21 mouse cellular contexts compared by ENCODE assay signal in genomic region chr3:123205485-123205884, GRCm38 (mm10). TPM values are rescaled to one million over a fixed set of nuclear protein-coding genes. Genes with fewer than 3 reads are reported as not detected.
DNase-seq lines count a peak whose midpoint lies in the region; ATAC-seq and TF ChIP-seq lines count a peak whose summit lies in the region.
"Had no signal": no experiment of that assay in that cellular context is flagged by ENCODE, and none has a peak within 500 bp of the region (broad histone marks: within the 10 kb centered on the region; RNA-seq: fewer than 3 reads in every experiment).

No protein-coding gene starts in this region.

- no peak overlapping the region for H3K9ac ChIP-seq in embryonic facial prominence, embryonic 12.5 days
- H3K9ac ChIP-seq in heart, embryonic 15.5 days = no peak overlapping the region
- peak overlapping the region; percentile 9; the same call in 1 of the 2 replicates for H3K9ac ChIP-seq in intestine, embryonic 16.5 days (ENCODE audit: low read depth, low read length)
- H3K9ac ChIP-seq: hindbrain, embryonic 12.5 days; neural tube, embryonic 12.5 days had no signal

- 85% methylated on average over 7 of the region's 7 CpGs for WGBS in embryonic facial prominence, embryonic 12.5 days
- WGBS in embryonic facial prominence, embryonic 10.5 days = 86% methylated on average over 7 of the region's 7 CpGs
- WGBS in heart, embryonic 15.5 days = 73% methylated on average over 7 of the region's 7 CpGs
- WGBS in intestine, embryonic 16.5 days = 60% methylated on average over 7 of the region's 7 CpGs

- ATAC-seq in embryonic facial prominence, embryonic 12.5 days (ENCODE audit: insufficient number of reproducible peaks, insufficient read depth, low FRiP score, low TSS enrichment) = no peak
- ATAC-seq in heart, embryonic 15.5 days (replicated peaks; ENCODE audit: insufficient number of reproducible peaks, insufficient read depth, low FRiP score, low read depth) = no peak
- no peak for ATAC-seq in intestine, embryonic 16.5 days
- ATAC-seq: inflammation-experienced regulatory T-cells, adult 6 months had no signal

- H3K4me2 ChIP-seq in embryonic facial prominence, embryonic 12.5 days (replicated peaks) = no peak overlapping the region
- no peak overlapping the region for H3K4me2 ChIP-seq in heart, embryonic 15.5 days
- H3K4me2 ChIP-seq in intestine, embryonic 16.5 days (ENCODE audit: low read depth, low read length) = peak overlapping the region; percentile 32; the same call in 1 of the 2 replicates
- H3K4me2 ChIP-seq: hindbrain, embryonic 12.5 days; liver, embryonic 11.5 days; neural tube, embryonic 12.5 days had no signal

- no peak overlapping the region for H3K4me3 ChIP-seq in embryonic facial prominence, embryonic 12.5 days
- no peak overlapping the region for H3K4me3 ChIP-seq in embryonic facial prominence, embryonic 10.5 days
- H3K4me3 ChIP-seq in heart, embryonic 15.5 days = no peak overlapping the region
- no peak overlapping the region for H3K4me3 ChIP-seq in C2C12 (ENCODE audit: insufficient read depth, poor library complexity, severe bottlenecking)
- H3K4me3 ChIP-seq in intestine, embryonic 16.5 days (ENCODE audit: low read length) = no peak overlapping the region
- H3K4me3 ChIP-seq: hindbrain, embryonic 12.5 days; left cerebral cortex, adult 2 months; limb, embryonic 10.5 days; neural tube, embryonic 12.5 days had no signal

- H3K36me3 ChIP-seq in embryonic facial prominence, embryonic 12.5 days = no peaks in the 10 kb centered on the region
- no peaks in the 10 kb centered on the region for H3K36me3 ChIP-seq in embryonic facial prominence, embryonic 10.5 days (replicated peaks)
- no peaks in the 10 kb centered on the region for H3K36me3 ChIP-seq in heart, embryonic 15.5 days
- no peaks in the 10 kb centered on the region for H3K36me3 ChIP-seq in C2C12 (ENCODE audit: control insufficient read depth, insufficient read depth)
- no peaks in the 10 kb centered on the region for H3K36me3 ChIP-seq in intestine, embryonic 16.5 days (ENCODE audit: control insufficient read depth, insufficient read depth, low read length)
- H3K36me3 ChIP-seq: hindbrain, embryonic 12.5 days; limb, embryonic 10.5 days; neural tube, embryonic 12.5 days had no signal

- peak overlapping the region; percentile 30; the same call in 1 of the 2 replicates for H3K27ac ChIP-seq in embryonic facial prominence, embryonic 12.5 days
- H3K27ac ChIP-seq in embryonic facial prominence, embryonic 10.5 days (replicated peaks) = no peak overlapping the region
- H3K27ac ChIP-seq in heart, embryonic 15.5 days = peak overlapping the region; percentile 67
- peak overlapping the region; percentile 86 for H3K27ac ChIP-seq in intestine, embryonic 16.5 days (ENCODE audit: low read length)
- H3K27ac ChIP-seq: hindbrain, embryonic 12.5 days; left cerebral cortex, adult 2 months; limb, embryonic 10.5 days; neural tube, embryonic 12.5 days had no signal

- no peak for TF ChIP-seq CTCF in C2C12 (IDR thresholded peaks at IDR 0.05; ENCODE audit: control insufficient read depth, insufficient read depth, insufficient read length)

- H3K79me2 ChIP-seq in C2C12 (ENCODE audit: control insufficient read depth, insufficient read depth) = no peaks in the 10 kb centered on the region

- H3K4me1 ChIP-seq in embryonic facial prominence, embryonic 12.5 days = peaks cover 7% of the 10 kb centered on the region; the same call in 1 of the 2 replicates
- peaks cover 6% of the 10 kb centered on the region for H3K4me1 ChIP-seq in embryonic facial prominence, embryonic 10.5 days
- H3K4me1 ChIP-seq in heart, embryonic 15.5 days (replicated peaks) = 0 out of 2 replicates have a peak, but pooled peaks cover 10% of the 10 kb centered on the region
- 0 out of 2 replicates have a peak, but pooled peaks cover 5% of the 10 kb centered on the region for H3K4me1 ChIP-seq in intestine, embryonic 16.5 days (ENCODE audit: control insufficient read depth, insufficient read depth, low read length)
- H3K4me1 ChIP-seq: hindbrain, embryonic 12.5 days; limb, embryonic 10.5 days; neural tube, embryonic 12.5 days had no signal

- no peaks in the 10 kb centered on the region for H3K9me3 ChIP-seq in embryonic facial prominence, embryonic 12.5 days
- no peaks in the 10 kb centered on the region for H3K9me3 ChIP-seq in embryonic facial prominence, embryonic 10.5 days
- no peaks in the 10 kb centered on the region for H3K9me3 ChIP-seq in heart, embryonic 15.5 days (replicated peaks)
- no peaks in the 10 kb centered on the region for H3K9me3 ChIP-seq in intestine, embryonic 16.5 days (ENCODE audit: control insufficient read depth, low read length)
- H3K9me3 ChIP-seq: hindbrain, embryonic 12.5 days; limb, embryonic 10.5 days; neural tube, embryonic 12.5 days had no signal

- no peaks in the 10 kb centered on the region for H3K27me3 ChIP-seq in embryonic facial prominence, embryonic 12.5 days
- no peaks in the 10 kb centered on the region for H3K27me3 ChIP-seq in embryonic facial prominence, embryonic 10.5 days (replicated peaks; ENCODE audit: low read depth, poor library complexity, severe bottlenecking)
- H3K27me3 ChIP-seq in heart, embryonic 15.5 days = no peaks in the 10 kb centered on the region
- H3K27me3 ChIP-seq in C2C12 (ENCODE audit: control insufficient read depth, insufficient read depth, insufficient read length) = no peaks in the 10 kb centered on the region
- H3K27me3 ChIP-seq in intestine, embryonic 16.5 days (replicated peaks; ENCODE audit: control insufficient read depth, insufficient read depth, low read length) = no peaks in the 10 kb centered on the region
- H3K27me3 ChIP-seq: hindbrain, embryonic 12.5 days; neural tube, embryonic 12.5 days had no signal

- DNase-seq in embryonic facial prominence, embryonic 10.5 days (ENCODE audit: low spot score) = no peak
- DNase-seq in heart, adult 9 months (ENCODE audit: low spot score in 2 of 2) = no peak
- no peak for DNase-seq in cerebellum, postnatal 4 days (ENCODE audit: low spot score in 2 of 2)
- no peak for DNase-seq in urinary bladder, postnatal 4 days (ENCODE audit: low spot score in 2 of 2)
- DNase-seq: adrenal gland, adult 8-10 months; cerebellum, adult 11 months; cerebellum, postnatal 36 days; gastrocnemius, postnatal 25 days; kidney, postnatal 25 days; lung, postnatal 10 days; thymus, postnatal 36 days had no signal

- H3ac ChIP-seq in C2C12 (ENCODE audit: control insufficient read depth, insufficient read length, low read depth) = peak overlapping the region; percentile 7

- H3K79me3 ChIP-seq in C2C12 (ENCODE audit: low read depth) = no peaks in the 10 kb centered on the region

TF ChIP-seq in C2C12, 6 proteins besides CTCF, POLR2A, EP300 and RAD21:
- TF ChIP-seq MYOD1 (IDR thresholded peaks at IDR 0.05; ENCODE audit: control insufficient read depth, insufficient read length, low read depth) = no peak
- TF ChIP-seq USF1 (IDR thresholded peaks at IDR 0.05; ENCODE audit: low read depth) = no peak
- TF ChIP-seq CEBPB (IDR thresholded peaks at IDR 0.05; ENCODE audit: low read depth) = no peak
- no peak for TF ChIP-seq MYOG (IDR thresholded peaks at IDR 0.05; ENCODE audit: control insufficient read depth, extremely low read depth, insufficient read length)
- TF ChIP-seq FOSL1 (IDR thresholded peaks at IDR 0.05; ENCODE audit: insufficient read depth, low read length, poor library complexity, severe bottlenecking) = no peak
- no peak for TF ChIP-seq MAX (IDR thresholded peaks at IDR 0.05)

RNA-seq across cellular contexts. Expression of gene Synpo2, which starts 30.5 kb away (rescaled TPM):
- 8.5 and 8.6 TPM in 2 replicates for polyA plus RNA-seq in embryonic facial prominence, embryonic 12.5 days (2016; fragmentation: Nextera tagmentation; extraction: Ambion mirVana)
- 4.9 TPM in 2 replicates for polyA plus RNA-seq in embryonic facial prominence, embryonic 10.5 days (2016; fragmentation: Nextera tagmentation; extraction: Ambion mirVana)
- polyA plus RNA-seq in heart, embryonic 15.5 days (2015; fragmentation: Nextera tagmentation; extraction: Ambion mirVana) = 11.9 and 15.1 TPM in 2 replicates
- 7.2 TPM for polyA plus RNA-seq in C2C12 (2012; fragmentation: generic; extraction: Trizol)
- 27.8 and 29.5 TPM in 2 replicates for polyA plus RNA-seq in intestine, embryonic 16.5 days (2015; fragmentation: Nextera tagmentation; extraction: Ambion mirVana)
- polyA plus RNA-seq: inflammation-experienced regulatory T-cells, adult 6 months had no signal
